Mouse (Mus musculus) heart, embryonic 14.5 days (tissue): ENCODE results near the gene Pmvk. TPM values are rescaled to one million over a fixed set of nuclear protein-coding genes. Genes with fewer than 3 reads are reported as not detected.

Experiments used
- ATAC-seq: fragments of 200-750 bp; cut with Nextera tagmentation; 2 replicates; pipeline ENCODE4 v1.8.0; 2017; ENCODE audit warnings: low read depth, moderate TSS enrichment; ENCODE audit not compliant: insufficient number of reproducible peaks, insufficient read depth, low FRiP score
- H3K27ac ChIP-seq, 2 experiments: fragments of 200-500 bp in 1 of 2; fragments of 300-500 bp in 1 of 2; sonication (generic) in 1 of 2; replicated peaks in 1 of 2; 2 replicates each; pipeline ENCODE4 v1.5.1; 2012 to 2014; ENCODE audit warnings: low read depth in 2 of 2, low read length in 2 of 2, control low read depth in 1 of 2, mild to moderate bottlenecking in 1 of 2, mixed read lengths in 1 of 2; ENCODE audit not compliant: control insufficient read depth in 1 of 2, insufficient read depth in 1 of 2
- H3K27me3 ChIP-seq: fragments of 300-500 bp; sonication (generic); 2 replicates; pipeline ENCODE4 v1.6.1; 2014; ENCODE audit warnings: mild to moderate bottlenecking, low read length, control low read depth; ENCODE audit not compliant: control insufficient read depth, insufficient read depth
- H3K36me3 ChIP-seq: fragments of 300-500 bp; sonication (generic); 2 replicates; pipeline ENCODE4 v1.6.1; 2014; ENCODE audit warnings: mild to moderate bottlenecking, control low read depth, low read length, mixed read lengths; ENCODE audit not compliant: control insufficient read depth, insufficient read depth
- H3K4me1 ChIP-seq, 2 experiments: fragments of 200-500 bp in 1 of 2; fragments of 300-500 bp in 1 of 2; sonication (generic) in 1 of 2; 2 replicates each; pipeline ENCODE4 v1.6.1; 2012 to 2014; ENCODE audit warnings: low read length in 2 of 2, control low read depth in 1 of 2, mixed read lengths in 1 of 2; ENCODE audit not compliant: control insufficient read depth in 2 of 2, insufficient read depth in 2 of 2
- H3K4me2 ChIP-seq: fragments of 300-500 bp; sonication (generic); 2 replicates; pipeline ENCODE4 v1.6.1; 2014; ENCODE audit warnings: mild to moderate bottlenecking, low read length
- H3K4me3 ChIP-seq, 2 experiments: fragments of 200-500 bp in 1 of 2; fragments of 300-500 bp in 1 of 2; sonication (generic) in 1 of 2; 2 replicates each; pipeline ENCODE4 v1.5.1; 2012 to 2014; ENCODE audit warnings: low read length in 2 of 2, mild to moderate bottlenecking in 2 of 2, control low read depth in 1 of 2, low read depth in 1 of 2, moderate library complexity in 1 of 2; ENCODE audit not compliant: control insufficient read depth in 1 of 2, insufficient read depth in 1 of 2
- H3K9ac ChIP-seq: fragments of 300-500 bp; sonication (generic); 2 replicates; pipeline ENCODE4 v1.6.1; 2014; ENCODE audit warnings: mild to moderate bottlenecking, low read length
- H3K9me3 ChIP-seq: fragments of 300-500 bp; sonication (generic); 2 replicates; pipeline ENCODE4 v1.6.1; 2016; ENCODE audit warnings: low read length, control low read depth; ENCODE audit not compliant: control insufficient read depth
- WGBS: fragments of 180-500 bp; shearing (Covaris S2); extraction: QIAGEN DNeasy Blood & Tissue Kit; methylation state at CpG from one replicate; pipeline ENCODE4 v1.1.7; 2014; 5-methylcytosine and 5-hydroxymethylcytosine counted together
- polyA plus RNA-seq: library from polyadenylated mRNA; unstranded; fragments of >200 nt; fragmentation: Nextera tagmentation; extraction: Ambion mirVana; gene quantifications from 2 replicates; pipeline ENCODE4 v1.2.1, GENCODE M21; 2014

Gene Pmvk
- polyA plus RNA-seq, 1 experiment from 2014 or later = 56.8 TPM

- H3K9ac ChIP-seq = peak overlapping the region; percentile 81
- peak; percentile 83 for ATAC-seq
- H3K9me3 ChIP-seq = no peaks in the 10 kb centered on the region
- under 1% methylated on average over 36 of the region's 36 CpGs for WGBS
- peak overlapping the region; percentile 64 for H3K4me2 ChIP-seq
- H3K27ac ChIP-seq = peak overlapping the region; percentile 86 to 87
- H3K36me3 ChIP-seq = 0 out of 2 replicates have a peak, but pooled peaks cover 5% of the 10 kb centered on the region
- peaks cover 5 to 22% of the 10 kb centered on the region in 2 experiments; a peak in 3 of 4 replicates for H3K4me1 ChIP-seq
- H3K4me3 ChIP-seq = peak overlapping the region; percentile 64 to 78
- no peaks in the 10 kb centered on the region for H3K27me3 ChIP-seq
Observed at GRCm38 (mm10) chr3:89458965-89459807, 4.8 kb downstream of the Pmvk start.

DNA sequence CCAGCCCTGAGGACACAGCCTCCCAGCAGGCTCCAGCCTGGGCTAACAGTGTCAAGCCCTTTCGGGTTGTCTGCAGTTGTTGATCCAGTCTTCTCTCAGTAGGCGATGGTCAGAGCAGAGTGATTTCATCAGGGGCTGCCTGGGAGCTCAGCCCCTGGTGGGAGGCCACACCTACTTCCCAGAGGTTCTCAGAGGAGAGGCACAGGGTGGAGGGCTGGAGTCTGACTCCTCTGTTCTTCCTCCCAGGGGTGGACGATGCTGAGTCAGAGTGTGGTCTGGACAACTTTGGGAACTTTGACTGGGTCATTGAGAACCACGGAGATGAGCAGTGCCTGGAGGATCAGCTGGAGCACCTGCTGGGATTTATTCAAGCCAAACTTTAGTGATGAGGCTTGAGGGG is 13.9 kb downstream of the Pmvk start:
- Histone ChIP-seq H3K4me1 (no peaks in the 10 kb centered on the region), H3K4me3 (no peak overlapping the region), H3K36me3 (peaks cover 25% of the 10 kb centered on the region), H3K9ac (no peak overlapping the region), H3K27me3 (no peaks in the 10 kb centered on the region), H3K9me3 (no peaks in the 10 kb centered on the region), H3K27ac (no peak overlapping the region), H3K4me2 (no peak overlapping the region)
- no peak for ATAC-seq
- 39% methylated on average over 4 of the region's 4 CpGs for WGBS

GRCm38 (mm10) chr3:89472280-89472679 is 17.9 kb downstream of the Pmvk start:
- ATAC-seq = no peak
- Histone ChIP-seq H3K9ac (no peak overlapping the region), H3K9me3 (no peaks in the 10 kb centered on the region), H3K27me3 (no peaks in the 10 kb centered on the region), H3K4me3 (no peak overlapping the region), H3K36me3 (peaks cover 18% of the 10 kb centered on the region), H3K27ac (no peak overlapping the region), H3K4me2 (no peak overlapping the region), H3K4me1 (no peaks in the 10 kb centered on the region)
- 72% methylated on average over 7 of the region's 7 CpGs for WGBS

GRCm38 (mm10) chr3:89473838-89474237 is 19.5 kb downstream of the Pmvk start:
- Histone ChIP-seq H3K4me1 (no peaks in the 10 kb centered on the region; a peak in 1 of 4 replicates), H3K9me3 (no peaks in the 10 kb centered on the region), H3K27me3 (no peaks in the 10 kb centered on the region), H3K36me3 (peaks cover 3% of the 10 kb centered on the region; the same call in 1 of the 2 replicates), H3K4me2 (no peak overlapping the region), H3K9ac (no peak overlapping the region), H3K4me3 (no peak overlapping the region), H3K27ac (no peak overlapping the region)
- no peak for ATAC-seq
- WGBS = 68% methylated on average over 6 of the region's 6 CpGs

DNA sequence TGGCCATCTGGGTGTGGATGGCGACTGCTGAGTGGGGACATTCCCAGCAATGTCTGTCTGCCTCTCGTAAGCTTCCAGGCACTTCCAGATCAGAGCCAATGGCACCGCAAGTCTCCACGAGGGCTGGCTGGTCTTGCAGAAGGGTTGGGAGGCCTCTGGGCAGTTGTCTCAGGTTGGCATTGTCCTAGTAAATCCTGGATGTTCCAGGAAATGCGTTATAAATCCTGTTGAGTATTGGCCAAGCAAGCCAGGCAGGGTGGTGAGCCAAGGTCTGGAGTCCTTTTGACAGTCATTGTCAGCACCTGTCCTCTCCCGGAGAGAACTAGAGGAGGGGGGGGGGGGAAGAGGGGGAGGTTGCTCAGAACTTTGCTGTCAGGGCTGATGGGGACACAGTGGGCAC is 24.7 kb downstream of the Pmvk start:
- no peaks in the 10 kb centered on the region for H3K9me3 ChIP-seq
- no peak overlapping the region for H3K9ac ChIP-seq
- H3K27ac ChIP-seq = no peak overlapping the region
- no peaks in the 10 kb centered on the region for H3K27me3 ChIP-seq
- no peak for ATAC-seq
- H3K4me2 ChIP-seq = no peak overlapping the region
- no peaks in the 10 kb centered on the region; a peak in 1 of 4 replicates for H3K4me1 ChIP-seq
- no peaks in the 10 kb centered on the region for H3K36me3 ChIP-seq
- 75% methylated on average over 6 of the region's 6 CpGs for WGBS
- no peak overlapping the region for H3K4me3 ChIP-seq

DNA sequence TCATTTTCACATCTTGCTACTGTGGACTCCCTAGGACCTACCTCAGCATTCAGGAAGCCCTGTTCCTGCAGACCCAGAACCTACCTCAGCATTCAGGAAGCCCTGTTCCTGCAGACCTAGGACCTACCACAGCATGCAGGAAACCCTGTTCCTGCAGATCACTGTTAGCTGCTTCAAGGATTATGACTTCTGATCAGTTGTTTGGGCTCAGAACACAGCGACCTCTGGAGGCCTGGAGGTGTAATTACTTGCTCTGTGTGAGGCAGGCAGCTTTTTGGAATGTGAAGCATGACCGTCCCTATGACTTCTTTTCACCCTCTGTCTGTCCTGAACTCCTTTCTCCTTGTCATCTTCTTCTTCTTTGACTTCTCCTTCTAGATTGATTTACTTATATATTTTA is 27.1 kb downstream of the Pmvk start:
- H3K27ac ChIP-seq = no peak overlapping the region
- H3K4me2 ChIP-seq = no peak overlapping the region
- WGBS = 37% methylated on average over 2 of the region's 2 CpGs
- no peak overlapping the region for H3K9ac ChIP-seq
- no peak overlapping the region for H3K4me3 ChIP-seq
- no peaks in the 10 kb centered on the region for H3K27me3 ChIP-seq
- H3K9me3 ChIP-seq = no peaks in the 10 kb centered on the region
- ATAC-seq = no peak
- peaks cover 0 to 2% of the 10 kb centered on the region in 2 experiments; a peak in 1 of 4 replicates for H3K4me1 ChIP-seq
- H3K36me3 ChIP-seq = no peaks in the 10 kb centered on the region

GRCm38 (mm10) chr3:89482249-89482648 is 27.9 kb downstream of the Pmvk start:
- Histone ChIP-seq H3K9me3 (no peaks in the 10 kb centered on the region), H3K27ac (no peak overlapping the region), H3K4me2 (no peak overlapping the region), H3K27me3 (no peaks in the 10 kb centered on the region), H3K4me1 (peaks cover 2 to 7% of the 10 kb centered on the region in 2 experiments; a peak in 1 of 4 replicates), H3K9ac (no peak overlapping the region), H3K4me3 (no peak overlapping the region), H3K36me3 (no peaks in the 10 kb centered on the region)
- ATAC-seq = no peak
- 73% methylated on average over 5 of the region's 5 CpGs for WGBS
